Mouse (Mus musculus): ENCODE measurements around the gene Pard6b.
"Not testable (repeated sequence)": the region's sequence is repeated elsewhere in the genome, so short reads cannot be mapped to it uniquely, and the experiment has no call there.

The Pard6b gene

GRCm38 (mm10) chr2:168080431-168081246 is at the start of gene Pard6b:
Pard6b (plus strand) TSS chr2:168081004.
- peak; percentile 94 for DNase-seq (ENCODE audit: low spot score)

DNA sequence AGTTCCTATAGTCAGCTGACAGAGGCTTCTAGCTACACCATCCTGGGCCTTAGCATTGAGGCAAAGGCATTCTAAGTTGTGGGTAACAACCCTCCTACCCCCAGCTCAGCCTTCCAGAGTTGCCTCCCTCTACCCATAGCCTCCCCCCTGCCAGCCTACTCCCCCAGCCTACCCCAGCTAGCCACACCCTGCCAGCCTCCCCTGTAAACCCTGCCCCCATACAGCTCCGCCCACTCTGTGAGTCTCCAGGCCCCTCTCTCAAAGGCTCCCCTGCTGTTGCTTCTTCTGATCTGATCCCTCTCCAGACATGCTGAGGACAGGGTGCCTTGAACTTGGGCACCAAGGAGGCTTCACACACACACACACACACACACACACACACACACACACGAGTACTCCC is 49.0 kb upstream of the Pard6b start:
- DNase-seq (ENCODE audit: low spot score): no peak

- no peak for DNase-seq (ENCODE audit: low spot score)
These were observed 46.9 kb upstream of the Pard6b start for GRCm38 (mm10) chr2:168033905-168034304.

GRCm38 (mm10) chr2:168035907-168036306 is 44.9 kb upstream of the Pard6b start:
- DNase-seq (ENCODE audit: low spot score): no peak

DNA sequence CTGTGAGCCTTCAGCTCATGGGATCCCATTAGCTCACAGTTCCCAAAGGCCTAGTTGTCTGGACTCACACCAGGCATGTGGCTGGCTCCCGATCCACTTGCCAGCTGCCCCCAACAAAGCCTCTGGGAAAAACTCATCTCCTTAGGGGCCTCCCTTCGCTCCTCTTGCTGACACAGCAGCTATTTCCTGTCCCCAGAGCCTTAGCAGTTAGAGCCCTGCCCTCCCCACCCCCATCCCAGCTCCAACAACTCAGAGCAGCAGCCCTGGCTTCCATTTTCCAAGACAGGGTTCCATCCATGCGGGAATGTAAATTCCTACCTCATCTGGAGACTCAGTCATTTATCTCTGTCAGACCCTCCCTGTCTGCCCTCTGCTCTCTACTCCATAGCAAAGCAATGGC is 43.7 kb upstream of the Pard6b start:
- no peak for DNase-seq (ENCODE audit: low spot score)

DNA sequence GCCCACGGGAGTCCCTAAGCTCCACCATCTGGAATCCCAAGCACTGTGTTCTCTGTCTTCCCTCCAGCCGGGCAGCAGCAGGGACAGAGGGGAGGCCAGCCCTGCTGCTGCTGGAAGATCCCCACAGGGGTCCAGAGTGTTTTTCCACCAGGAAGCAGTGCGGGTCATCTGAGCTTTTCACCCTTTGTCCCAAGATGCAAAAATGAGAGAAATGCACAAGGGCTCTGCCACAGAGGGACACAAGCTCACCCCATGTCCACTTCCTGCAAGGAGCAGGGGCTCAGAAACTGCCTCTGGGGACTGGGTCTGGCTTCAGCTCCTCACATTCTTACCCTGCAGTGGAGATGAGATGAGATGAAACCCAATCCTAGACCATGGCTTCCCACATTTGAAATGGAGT is 40.1 kb upstream of the Pard6b start:
- no peak for DNase-seq (ENCODE audit: low spot score)

- DNase-seq (ENCODE audit: low spot score): no peak
These were observed 38.8 kb upstream of the Pard6b start for GRCm38 (mm10) chr2:168042019-168042418.

DNA sequence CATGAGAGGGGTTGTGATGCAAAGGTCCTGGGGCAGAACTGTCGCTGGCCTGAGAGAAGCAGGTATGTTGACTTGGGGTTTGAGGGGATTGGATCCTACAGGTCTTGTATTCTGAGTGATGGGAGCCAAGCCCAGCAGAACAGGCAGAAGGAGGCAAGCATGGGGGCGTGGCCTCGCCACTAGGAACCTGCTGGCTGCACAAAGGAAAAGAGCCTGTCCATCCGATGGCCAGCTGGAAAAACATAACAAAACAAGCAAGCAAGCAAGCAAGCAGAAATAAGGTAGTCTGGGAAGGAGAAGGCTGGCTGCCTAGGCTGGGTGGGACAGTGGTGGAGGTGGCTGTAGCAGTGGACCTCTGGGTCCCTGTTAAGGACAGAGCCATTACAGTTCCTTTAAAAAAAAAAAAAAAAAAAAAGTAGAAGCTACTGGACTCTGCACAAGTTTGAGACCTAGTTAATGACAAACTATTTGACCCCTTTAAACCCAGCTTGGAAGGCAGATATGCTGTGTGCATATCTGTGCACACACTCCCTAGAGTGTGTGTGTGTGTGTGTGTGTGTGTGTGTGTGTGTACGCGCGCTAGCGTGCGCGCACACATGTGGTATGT is 36.0 kb upstream of the Pard6b start:
- DNase-seq (ENCODE audit: low spot score): no peak

GRCm38 (mm10) chr2:168045357-168045756 is 35.4 kb upstream of the Pard6b start:
- no peak for DNase-seq (ENCODE audit: low spot score)

DNA sequence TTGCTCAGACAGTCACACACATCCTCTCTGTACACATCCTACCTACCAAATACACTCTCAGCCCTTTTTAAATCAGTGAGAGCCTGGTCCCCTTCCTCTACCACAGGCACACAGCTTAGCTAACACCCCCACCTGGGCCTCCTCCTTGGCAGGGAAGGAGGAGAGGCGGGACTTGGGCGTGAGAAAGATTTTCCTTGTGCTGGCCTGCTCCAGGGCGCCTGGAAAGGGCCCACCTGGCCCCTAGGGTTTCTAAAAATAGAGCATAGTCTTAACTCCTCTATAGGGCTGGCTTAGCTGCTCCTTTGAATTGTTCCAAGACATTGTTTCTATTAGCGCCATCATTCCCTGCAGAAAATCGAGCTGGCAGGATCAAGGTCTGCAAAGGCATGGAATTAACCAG is 35.0 kb upstream of the Pard6b start:
- peak; percentile 26 for DNase-seq (ENCODE audit: low spot score)

GRCm38 (mm10) chr2:168046467-168046866 is 34.3 kb upstream of the Pard6b start:
- no peak for DNase-seq (ENCODE audit: low spot score)

GRCm38 (mm10) chr2:168049002-168049635 is 31.7 kb upstream of the Pard6b start:
- no peak for DNase-seq (ENCODE audit: low spot score)

DNA sequence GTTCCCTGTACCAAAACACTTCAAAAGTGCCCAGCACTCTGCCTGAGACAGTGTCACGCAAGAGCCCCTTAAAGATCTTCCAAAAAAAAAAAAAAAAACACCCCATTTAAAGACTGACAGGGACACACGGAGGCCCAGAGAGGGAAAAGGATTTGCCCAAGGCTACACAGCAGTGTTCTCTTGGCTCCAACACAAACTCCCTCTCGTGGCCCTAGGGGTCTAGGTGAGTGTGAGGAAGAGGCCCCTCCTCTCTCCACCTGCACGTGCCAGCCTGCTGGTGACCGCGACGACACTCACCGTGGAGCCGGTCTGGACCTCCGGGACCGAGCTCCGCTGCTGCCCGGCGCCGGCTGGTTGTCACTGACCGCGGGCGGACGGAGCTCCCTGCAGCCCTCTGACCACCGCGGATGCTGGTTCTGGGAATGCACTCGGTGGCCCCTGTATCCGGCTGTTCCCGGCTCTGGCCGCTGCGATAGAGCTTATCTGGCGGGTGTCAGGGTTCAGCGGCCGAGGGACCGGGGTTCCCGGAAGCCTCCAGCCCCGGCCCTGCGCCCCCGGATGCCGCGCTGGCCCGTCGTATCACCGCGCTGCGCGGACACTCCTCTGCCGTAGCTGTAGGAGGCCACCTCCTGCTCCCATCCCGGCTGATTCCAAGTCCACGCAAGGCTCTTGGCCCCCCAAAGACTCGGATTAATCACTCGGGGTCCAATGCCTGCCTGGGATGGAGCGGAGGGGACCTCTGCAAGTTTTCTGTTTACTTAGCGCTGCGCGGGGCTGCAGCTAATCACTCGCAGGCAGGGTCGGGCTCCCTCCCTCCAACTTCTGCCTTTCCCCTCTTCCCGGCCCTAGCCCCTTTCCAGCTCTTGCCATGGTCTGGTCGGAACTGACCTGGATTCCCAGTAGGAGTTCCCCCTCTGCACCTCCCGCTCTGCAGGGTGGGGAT is 30.5 kb upstream of the Pard6b start:
- DNase-seq (ENCODE audit: low spot score): peak; percentile 38

GRCm38 (mm10) chr2:168052156-168052555 is 28.6 kb upstream of the Pard6b start:
- DNase-seq (ENCODE audit: low spot score): no peak

GRCm38 (mm10) chr2:168052689-168053088 is 28.1 kb upstream of the Pard6b start:
- peak; percentile 64 for DNase-seq (ENCODE audit: low spot score)

DNA sequence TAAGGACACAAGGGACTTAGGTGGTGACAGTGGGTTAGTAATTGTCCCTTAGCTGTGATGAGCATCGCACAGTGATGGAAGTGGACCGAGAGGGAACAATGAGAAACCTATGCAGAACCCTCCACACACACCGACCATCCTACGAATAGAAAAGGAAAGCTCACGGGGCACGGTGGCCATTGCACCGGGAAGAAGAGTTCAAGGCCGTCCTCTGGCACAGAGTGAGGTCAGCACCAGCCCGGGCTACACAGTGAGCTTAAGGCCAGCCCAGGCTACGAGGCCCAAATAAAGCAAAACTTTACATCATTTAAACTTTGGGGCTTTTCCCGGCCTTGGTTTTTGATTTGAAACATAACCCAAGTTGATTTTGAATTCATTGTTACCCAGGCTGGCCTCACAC is 26.7 kb upstream of the Pard6b start:
- no peak for DNase-seq (ENCODE audit: low spot score)

DNA sequence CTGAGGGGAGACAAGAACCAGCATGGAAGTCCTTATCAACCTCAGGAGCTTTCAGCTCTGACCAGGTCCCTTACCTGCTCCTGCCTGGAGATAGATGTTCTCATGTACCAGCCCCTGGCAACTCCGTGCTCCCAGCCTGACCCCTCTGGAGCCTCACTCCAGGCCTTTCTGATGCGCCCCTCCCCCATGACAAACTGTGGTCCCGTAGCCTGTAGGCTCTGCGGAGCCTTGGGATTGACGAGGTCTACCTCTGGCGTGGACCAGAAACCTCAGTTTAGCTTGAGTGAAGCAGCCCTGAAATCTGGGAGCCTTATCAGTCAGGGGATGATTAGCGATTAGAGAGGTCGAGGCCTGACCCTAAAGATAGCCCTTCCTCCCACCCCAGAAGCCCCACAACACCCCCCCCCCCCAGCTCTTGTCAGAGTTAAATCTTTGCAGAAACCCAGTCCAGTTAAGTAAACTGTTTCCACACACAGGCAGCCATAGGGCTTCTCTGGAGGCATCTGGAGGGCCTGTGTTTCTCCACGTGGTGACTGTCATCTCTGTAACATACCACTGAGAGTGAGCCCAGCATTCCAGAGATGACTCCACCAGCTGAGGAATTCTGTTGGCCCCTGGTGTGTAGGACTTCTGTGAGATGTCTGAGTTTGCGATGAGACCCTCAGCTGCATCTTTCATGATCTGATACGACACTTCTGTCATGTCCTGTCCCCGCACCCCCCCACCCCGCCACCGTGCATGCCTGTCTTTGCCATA is 24.7 kb upstream of the Pard6b start:
- no peak for DNase-seq (ENCODE audit: low spot score)

- no peak for DNase-seq (ENCODE audit: low spot score)
These were observed 24.2 kb upstream of the Pard6b start for GRCm38 (mm10) chr2:168056666-168056933.

DNA sequence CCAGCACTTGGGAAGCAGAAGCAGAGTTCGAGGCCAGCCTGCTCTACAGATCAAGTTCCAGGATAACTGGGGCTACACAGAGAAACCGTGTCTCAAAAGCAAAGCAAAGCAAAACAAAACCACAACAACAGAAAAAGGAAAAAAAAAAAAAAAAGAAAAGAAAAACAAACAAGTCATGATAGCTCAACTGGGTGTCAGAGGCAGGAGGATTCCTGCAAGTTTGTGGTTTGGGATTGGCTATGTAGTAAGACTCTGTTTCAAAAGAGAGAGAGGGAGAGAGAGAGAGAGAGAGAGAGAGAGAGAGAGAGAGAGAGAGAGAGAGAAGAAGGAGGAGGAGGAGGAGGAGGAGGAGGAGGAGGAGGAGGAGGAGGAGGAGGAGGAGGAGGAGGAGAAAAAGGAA is 22.9 kb upstream of the Pard6b start:
- not testable (repeated sequence) for DNase-seq (ENCODE audit: low spot score)

GRCm38 (mm10) chr2:168058488-168059199 is 22.2 kb upstream of the Pard6b start:
- no peak for DNase-seq (ENCODE audit: low spot score)
